Mouse (Mus musculus) lung, postnatal 0 days (tissue): ENCODE measurements at regions not wholly inside any gene's neighbourhood (a gene's known extent, or its start where the extent isn't known, plus 50 kb on each side); places are given as distances from the start of the nearest gene placed in this dataset.
A peak's percentile ranks its signal among the peaks of the same experiment; 100 is the strongest.

Experiments used
- ATAC-seq: fragments of 200-750 bp; cut with Nextera tagmentation; 2 replicates; pipeline ENCODE4 v1.8.0; 2017; ENCODE audit warnings: moderate library complexity
- DNase-seq: peaks from one replicate; pipeline ENCODE4 v3.0.0-alpha.2; 2016; ENCODE audit warnings: low spot score
- H3K27ac ChIP-seq: fragments of 300-500 bp; sonication (generic); 2 replicates; pipeline ENCODE4 v1.5.1; 2014; ENCODE audit warnings: antibody characterized with exemption, mild to moderate bottlenecking, low read length, mixed read lengths
- H3K27me3 ChIP-seq: fragments of 300-500 bp; sonication (generic); replicated peaks from 2 replicates; pipeline ENCODE4 v1.6.1; 2014; ENCODE audit warnings: low read length, mixed read lengths; ENCODE audit not compliant: insufficient read depth
- H3K36me3 ChIP-seq: fragments of 300-500 bp; sonication (generic); 2 replicates; pipeline ENCODE4 v1.6.1; 2014; ENCODE audit warnings: low read length, mixed read lengths; ENCODE audit not compliant: insufficient read depth
- H3K4me1 ChIP-seq: fragments of 300-500 bp; sonication (generic); 2 replicates; pipeline ENCODE4 v1.6.1; 2014; ENCODE audit warnings: antibody characterized with exemption, low read depth, low read length, mixed read lengths; ENCODE audit not compliant: insufficient read depth
- H3K4me2 ChIP-seq: fragments of 300-500 bp; sonication (generic); replicated peaks from 2 replicates; pipeline ENCODE4 v1.6.1; 2014; ENCODE audit warnings: low read depth, mild to moderate bottlenecking, low read length, moderate library complexity, mixed read lengths
- H3K4me3 ChIP-seq: fragments of 300-500 bp; sonication (generic); 2 replicates; pipeline ENCODE4 v1.5.1; 2014; ENCODE audit warnings: low read depth, low read length
- H3K9ac ChIP-seq: fragments of 300-500 bp; sonication (generic); replicated peaks from 2 replicates; pipeline ENCODE4 v1.6.1; 2014; ENCODE audit warnings: low read depth, mild to moderate bottlenecking
- H3K9me3 ChIP-seq: fragments of 300-500 bp; sonication (generic); 2 replicates; pipeline ENCODE4 v1.6.1; 2016; ENCODE audit warnings: low read length, mixed read lengths
- CTCF ChIP-seq: IDR thresholded peaks from 2 replicates; pipeline ENCODE4 v1.5.1; 2016; ENCODE audit warnings: antibody characterized with exemption, mild to moderate bottlenecking
- EP300 ChIP-seq: IDR thresholded peaks from 2 replicates; pipeline ENCODE4 v1.6.1; 2016; ENCODE audit warnings: antibody characterized with exemption, mild to moderate bottlenecking, control low read depth
- WGBS: fragments of 180-500 bp; shearing (Covaris S2); extraction: QIAGEN DNeasy Blood & Tissue Kit; methylation state at CpG from one replicate; pipeline ENCODE4 v1.1.7; 2014; 5-methylcytosine and 5-hydroxymethylcytosine counted together

- Histone ChIP-seq H3K4me3 (no peak overlapping the region), H3K9me3 (no peaks in the 10 kb centered on the region), H3K9ac (no peak overlapping the region), H3K4me2 (no peak overlapping the region), H3K27ac (no peak overlapping the region), H3K27me3 (no peaks in the 10 kb centered on the region), H3K4me1 (no peaks in the 10 kb centered on the region), H3K36me3 (no peaks in the 10 kb centered on the region)
- no peak for DNase-seq
- 75% methylated on average over 2 of the region's 2 CpGs for WGBS
- ATAC-seq = no peak
- TF ChIP-seq EP300 (no peak), CTCF (no peak)
Observed at GRCm38 (mm10) chr12:14287657-14288056, 135.8 kb upstream of the Fam84a start.

- Histone ChIP-seq H3K4me3 (no peak overlapping the region), H3K27ac (no peak overlapping the region), H3K36me3 (no peaks in the 10 kb centered on the region), H3K4me2 (no peak overlapping the region), H3K9me3 (no peaks in the 10 kb centered on the region), H3K27me3 (no peaks in the 10 kb centered on the region), H3K9ac (no peak overlapping the region), H3K4me1 (no peaks in the 10 kb centered on the region)
- DNase-seq (peak; percentile 31), ATAC-seq (peak; percentile 47)
- 85% methylated on average over 1 of the region's 1 CpGs for WGBS
- no peak for TF ChIP-seq EP300
- TF ChIP-seq CTCF = no peak
Observed at GRCm38 (mm10) chr12:14286676-14287075, 134.8 kb upstream of the Fam84a start.

- DNase-seq = peak; percentile 66
- no peaks in the 10 kb centered on the region for H3K4me1 ChIP-seq
- TF ChIP-seq EP300 = peak; percentile 46; the same call in 1 of the 2 replicates
- no peak for TF ChIP-seq CTCF
- H3K27ac ChIP-seq = no peak overlapping the region
- H3K9me3 ChIP-seq = no peaks in the 10 kb centered on the region
- WGBS = 68% methylated on average over 2 of the region's 2 CpGs
- no peak overlapping the region for H3K4me3 ChIP-seq
- H3K4me2 ChIP-seq = no peak overlapping the region
- H3K27me3 ChIP-seq = no peaks in the 10 kb centered on the region
- peak; percentile 72 for ATAC-seq
- H3K36me3 ChIP-seq = no peaks in the 10 kb centered on the region
- no peak overlapping the region for H3K9ac ChIP-seq
Observed at GRCm38 (mm10) chr12:14285870-14286535, 134.1 kb upstream of the Fam84a start.

GRCm38 (mm10) chr12:14283106-14283692 is 131.3 kb upstream of the Fam84a start:
- Histone ChIP-seq H3K4me3 (no peak overlapping the region), H3K36me3 (no peaks in the 10 kb centered on the region), H3K4me2 (no peak overlapping the region), H3K27me3 (no peaks in the 10 kb centered on the region), H3K4me1 (no peaks in the 10 kb centered on the region), H3K9ac (no peak overlapping the region), H3K27ac (no peak overlapping the region), H3K9me3 (no peaks in the 10 kb centered on the region)
- no peak for DNase-seq
- 50% methylated on average over 4 of the region's 4 CpGs for WGBS
- TF ChIP-seq CTCF (no peak), EP300 (no peak)
- no peak for ATAC-seq

GRCm38 (mm10) chr12:14275265-14275664 is 123.4 kb upstream of the Fam84a start:
- no peaks in the 10 kb centered on the region for H3K4me1 ChIP-seq
- ATAC-seq (no peak), DNase-seq (no peak)
- H3K9me3 ChIP-seq = no peaks in the 10 kb centered on the region
- TF ChIP-seq EP300 (no peak), CTCF (no peak)
- H3K27ac ChIP-seq = no peak overlapping the region
- no peak overlapping the region for H3K9ac ChIP-seq
- H3K27me3 ChIP-seq = no peaks in the 10 kb centered on the region
- H3K4me3 ChIP-seq = no peak overlapping the region
- H3K4me2 ChIP-seq = no peak overlapping the region
- no peaks in the 10 kb centered on the region for H3K36me3 ChIP-seq

GRCm38 (mm10) chr12:14274796-14275195 is 122.9 kb upstream of the Fam84a start:
- Histone ChIP-seq H3K36me3 (no peaks in the 10 kb centered on the region), H3K27ac (no peak overlapping the region), H3K4me3 (no peak overlapping the region), H3K4me2 (no peak overlapping the region), H3K27me3 (no peaks in the 10 kb centered on the region), H3K9me3 (no peaks in the 10 kb centered on the region), H3K9ac (no peak overlapping the region), H3K4me1 (no peaks in the 10 kb centered on the region)
- TF ChIP-seq EP300 (no peak), CTCF (no peak)
- WGBS = 93% methylated on average over 5 of the region's 5 CpGs
- no peak for DNase-seq
- ATAC-seq = no peak
